Mouse (Mus musculus) lung, postnatal 0 days (tissue): ENCODE measurements around the gene Gbx2.

Experiments used
- CTCF ChIP-seq: IDR thresholded peaks from 2 replicates; pipeline ENCODE4 v1.5.1; 2016; ENCODE audit warnings: antibody characterized with exemption, mild to moderate bottlenecking
- EP300 ChIP-seq: IDR thresholded peaks from 2 replicates; pipeline ENCODE4 v1.6.1; 2016; ENCODE audit warnings: antibody characterized with exemption, mild to moderate bottlenecking, control low read depth

GRCm38 (mm10) chr1:89963296-89963695, 32.3 kb upstream of the Gbx2 start:
- TF ChIP-seq CTCF = no peak
- no peak for TF ChIP-seq EP300
